Mouse (Mus musculus) adipocyte (in vitro differentiated cells): ENCODE data around the gene Slc26a10.
"Not testable (repeated sequence)": the region's sequence is repeated elsewhere in the genome, so short reads cannot be mapped to it uniquely, and the experiment has no call there.

Experiments
- DNase-seq: peaks from one replicate; pipeline ENCODE4 v3.0.0-alpha.2; 2016; ENCODE audit warnings: low spot score

The Slc26a10 gene

GRCm38 (mm10) chr10:127198492-127198891, 18.0 kb upstream of the Slc26a10 start:
- no peak for DNase-seq

- no peak for DNase-seq
These were observed 17.2 kb upstream of the Slc26a10 start for GRCm38 (mm10) chr10:127197505-127198110.

DNA sequence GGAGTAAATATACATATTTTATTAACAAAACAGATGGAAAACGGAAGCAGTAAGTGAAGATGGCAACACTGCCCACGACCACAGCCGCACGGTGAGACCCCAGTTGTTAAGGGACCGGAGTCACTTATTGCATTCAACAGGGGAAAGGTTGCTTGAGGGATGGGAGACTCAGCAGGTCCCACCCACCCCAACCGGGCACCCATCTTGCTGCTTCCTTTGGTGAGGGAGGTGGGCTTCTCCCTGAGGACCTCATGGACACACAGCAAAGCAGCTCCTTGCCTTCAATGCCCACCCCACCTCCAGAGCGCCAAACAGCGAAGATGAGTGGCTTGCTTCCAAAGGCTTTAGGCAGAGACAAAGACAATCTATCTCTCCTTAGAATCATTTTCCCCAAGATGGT, 16.7 kb upstream of the Slc26a10 start:
- no peak for DNase-seq

- DNase-seq: peak; percentile 83
These were observed 15.9 kb upstream of the Slc26a10 start for GRCm38 (mm10) chr10:127196392-127196791.

DNA sequence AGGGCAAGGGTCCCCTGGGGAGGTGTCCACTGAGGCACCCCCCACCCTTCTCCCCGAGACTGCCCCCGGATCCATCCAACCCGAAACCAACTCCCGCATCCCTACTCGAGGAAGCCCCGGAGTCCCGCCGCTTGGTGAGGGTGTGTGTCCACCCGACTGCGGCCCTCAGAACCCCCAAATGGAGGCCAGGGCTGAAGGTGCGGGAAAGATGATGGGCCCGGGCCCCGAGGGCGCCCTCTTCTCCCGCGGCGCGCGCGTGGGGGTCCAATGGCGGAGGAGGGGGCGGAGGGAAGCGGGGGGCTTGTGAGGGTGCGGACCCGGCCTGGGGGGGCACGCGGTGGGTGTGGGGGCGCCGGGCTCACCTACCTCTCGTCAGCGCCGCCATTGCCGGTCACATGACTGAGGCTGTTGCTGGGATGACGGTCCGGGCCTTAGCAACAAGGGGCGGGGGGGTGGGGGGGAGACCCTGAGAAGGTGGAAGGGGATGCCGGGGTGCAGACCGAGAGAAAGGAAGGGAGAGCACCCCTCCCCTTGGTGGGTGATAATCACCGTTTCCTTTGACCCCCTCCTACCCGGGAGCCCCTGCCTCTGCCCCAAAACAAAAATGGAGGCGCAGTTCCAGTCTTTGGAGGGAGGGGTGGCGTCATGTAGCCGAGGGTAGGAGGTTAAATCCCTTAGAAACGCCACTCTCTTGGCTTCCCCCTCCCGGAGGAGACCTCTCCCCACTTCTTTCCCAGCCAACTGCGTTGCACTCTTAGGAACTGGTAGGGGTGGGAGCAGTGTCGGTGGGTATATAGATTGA, 15.1 kb upstream of the Slc26a10 start, which contains the start of gene Dtx3:
Gene Dtx3, minus strand, starts transcription at position 401 of the 802 bp plus-strand sequence.
- peak; percentile 37 for DNase-seq

DNA sequence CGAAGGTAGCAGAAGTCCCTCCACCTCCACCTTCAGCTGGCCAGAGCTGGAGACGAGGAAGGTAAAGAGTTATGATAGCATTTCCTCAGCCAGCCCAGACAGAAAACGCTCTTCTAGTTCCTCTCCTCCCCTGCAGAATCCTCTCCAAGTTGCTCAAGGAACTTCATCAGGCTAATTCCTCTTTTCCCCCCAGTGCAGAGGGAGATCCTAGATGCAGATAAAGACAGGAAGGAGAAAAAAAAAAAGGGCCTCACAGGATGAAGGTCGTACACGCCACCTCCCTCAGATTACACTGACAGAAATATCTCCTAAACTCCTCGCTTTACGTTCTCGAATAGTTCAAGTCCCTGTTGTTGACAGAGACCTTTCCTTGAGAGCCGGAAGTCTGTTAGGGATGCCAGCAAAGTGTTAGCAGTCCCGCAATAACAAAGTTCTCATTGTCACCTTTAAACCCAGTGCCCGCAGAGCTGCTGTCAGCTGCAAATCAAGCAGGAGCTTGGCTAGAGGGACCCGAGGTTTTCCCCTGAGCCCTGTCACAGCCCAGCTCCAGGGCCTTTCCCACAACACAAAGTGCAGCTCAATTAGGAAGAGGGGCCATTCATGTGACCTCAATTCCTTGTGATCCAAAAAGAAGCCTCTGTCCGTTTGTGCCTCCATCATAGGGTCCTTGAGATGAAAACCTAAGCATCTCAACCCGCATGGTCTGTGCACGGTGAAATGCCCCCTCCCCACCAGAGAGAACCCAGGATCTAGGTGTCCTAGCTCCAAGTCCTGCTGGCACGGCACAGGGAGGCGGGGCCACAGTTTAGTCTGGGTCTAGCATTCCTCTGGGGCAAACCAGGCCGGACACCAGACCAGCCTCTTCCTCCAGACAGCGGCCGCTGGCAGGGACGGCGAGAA, 14.2 kb upstream of the Slc26a10 start:
- peak; percentile 81 for DNase-seq

- DNase-seq: no peak
These were observed 12.6 kb upstream of the Slc26a10 start for GRCm38 (mm10) chr10:127193011-127193410.

- not testable (repeated sequence) for DNase-seq
These were observed 11.5 kb upstream of the Slc26a10 start for GRCm38 (mm10) chr10:127192057-127192328.

DNA sequence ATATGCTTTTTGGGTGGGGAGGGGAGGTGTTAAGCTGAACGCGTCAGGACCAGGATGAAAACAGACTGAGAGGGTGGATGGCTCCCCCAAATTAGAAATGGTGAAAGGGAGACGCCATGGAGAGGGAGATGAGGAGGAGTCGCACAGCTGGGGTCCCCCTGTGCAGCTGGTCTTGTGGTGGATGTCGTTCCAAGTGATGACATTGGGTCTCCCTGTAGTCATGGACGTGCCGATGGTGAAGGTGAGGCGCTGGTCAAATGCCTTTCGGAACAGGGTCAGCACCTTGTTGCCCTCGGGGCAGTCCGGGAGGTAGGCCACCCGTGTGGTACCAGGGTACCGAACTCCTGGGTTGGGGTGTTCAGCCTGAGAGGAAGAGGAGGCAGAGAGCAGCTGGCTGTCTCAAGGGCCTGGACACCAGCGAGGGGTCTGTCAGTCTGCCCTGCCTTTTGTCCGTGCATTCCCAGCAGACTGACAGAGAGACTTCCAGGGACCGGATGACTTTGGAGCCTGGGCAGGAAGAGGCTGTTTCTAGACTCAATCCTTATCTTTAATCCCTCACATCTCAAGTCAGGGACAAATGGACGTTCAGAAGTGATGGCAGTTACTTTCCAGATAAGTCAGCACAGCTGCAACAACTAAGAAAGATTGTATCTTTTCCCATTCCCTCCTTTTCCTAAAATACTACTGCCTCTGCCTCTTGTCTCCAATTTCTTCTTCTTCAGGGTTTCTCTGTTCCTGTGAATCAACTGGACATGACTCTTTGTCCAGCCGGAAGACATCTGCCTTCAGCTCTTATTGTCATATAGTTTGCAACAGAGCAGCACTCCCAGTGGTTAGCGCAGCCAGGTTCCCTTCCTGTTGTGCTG, 11.0 kb upstream of the Slc26a10 start:
- DNase-seq: no peak

DNA sequence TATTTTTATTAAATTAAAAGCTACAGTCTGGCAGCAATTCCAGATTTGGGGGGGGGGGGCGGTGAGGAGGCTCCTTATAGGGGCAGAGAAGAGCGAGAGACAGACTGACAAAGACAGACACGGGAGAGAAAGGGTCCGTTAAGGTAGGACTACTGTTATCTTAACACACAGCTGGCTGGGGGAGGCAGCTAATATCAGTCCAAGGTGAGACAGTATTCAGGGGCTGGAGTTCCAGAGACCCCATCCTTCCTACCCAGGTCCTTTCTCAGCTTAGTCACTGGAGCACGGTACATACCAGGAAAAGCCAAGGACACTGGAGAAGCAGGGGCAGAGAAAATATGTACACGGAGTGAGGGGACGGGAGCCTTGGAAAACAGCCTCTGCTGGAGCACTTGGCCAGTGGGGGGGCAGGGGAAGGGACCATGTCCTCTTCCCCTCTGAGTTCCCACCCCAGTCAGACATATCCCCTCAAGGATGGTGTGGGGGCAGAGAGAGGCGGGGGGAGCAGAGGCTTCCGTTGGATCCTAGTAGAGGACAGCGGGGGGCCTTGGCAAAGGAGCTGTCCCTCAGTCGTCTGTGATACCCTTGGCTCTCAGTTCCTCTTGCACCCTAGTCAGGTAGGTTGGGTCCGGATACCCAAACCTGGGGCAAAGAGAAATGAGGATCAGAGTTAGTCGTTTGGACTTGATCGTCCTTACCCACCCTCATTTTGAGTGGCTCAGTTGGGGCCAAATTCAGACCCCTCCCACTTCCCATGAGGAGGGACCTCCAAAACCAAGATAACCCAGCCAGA, 10.1 kb upstream of the Slc26a10 start:
- no peak for DNase-seq

DNA sequence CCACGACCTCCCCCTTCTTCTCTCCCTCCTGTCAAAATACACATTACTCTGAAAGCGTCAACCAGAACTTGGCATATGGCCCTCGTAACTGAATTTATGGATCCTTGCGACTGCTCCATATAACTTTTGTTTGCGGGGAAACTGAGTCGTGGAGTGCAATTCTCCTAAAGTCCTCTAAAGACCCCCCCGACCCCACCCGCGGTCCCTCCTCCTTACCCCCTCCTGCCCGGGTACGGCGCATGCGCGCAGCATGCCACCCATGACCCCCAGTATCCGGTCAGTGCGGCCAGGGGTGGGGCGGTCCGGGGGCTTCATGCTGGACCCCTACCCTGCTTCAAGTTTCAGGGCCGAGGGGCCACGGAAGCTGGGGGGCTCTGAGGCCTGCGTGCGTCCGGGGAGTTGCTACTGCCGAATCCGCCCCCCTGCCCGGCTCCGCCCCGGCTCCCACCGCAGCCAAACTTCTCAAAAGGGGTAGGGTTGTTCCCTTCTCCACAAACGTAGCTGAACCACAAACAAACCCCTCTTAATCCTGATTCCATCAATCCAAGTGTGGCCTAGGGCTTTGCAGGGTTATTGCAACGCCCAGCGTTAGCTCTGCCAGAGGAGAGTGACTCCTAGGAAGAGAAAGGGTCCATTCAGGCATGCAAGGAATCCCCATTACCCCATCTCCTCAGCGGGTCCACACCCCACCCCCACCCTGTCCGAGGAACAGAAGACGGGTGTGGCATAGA, 9.4 kb upstream of the Slc26a10 start, which contains the start of gene Arhgef25:
Gene Arhgef25, minus strand, starts transcription at position 433 of the 731 bp plus-strand sequence.
- peak; percentile 37 for DNase-seq

DNA sequence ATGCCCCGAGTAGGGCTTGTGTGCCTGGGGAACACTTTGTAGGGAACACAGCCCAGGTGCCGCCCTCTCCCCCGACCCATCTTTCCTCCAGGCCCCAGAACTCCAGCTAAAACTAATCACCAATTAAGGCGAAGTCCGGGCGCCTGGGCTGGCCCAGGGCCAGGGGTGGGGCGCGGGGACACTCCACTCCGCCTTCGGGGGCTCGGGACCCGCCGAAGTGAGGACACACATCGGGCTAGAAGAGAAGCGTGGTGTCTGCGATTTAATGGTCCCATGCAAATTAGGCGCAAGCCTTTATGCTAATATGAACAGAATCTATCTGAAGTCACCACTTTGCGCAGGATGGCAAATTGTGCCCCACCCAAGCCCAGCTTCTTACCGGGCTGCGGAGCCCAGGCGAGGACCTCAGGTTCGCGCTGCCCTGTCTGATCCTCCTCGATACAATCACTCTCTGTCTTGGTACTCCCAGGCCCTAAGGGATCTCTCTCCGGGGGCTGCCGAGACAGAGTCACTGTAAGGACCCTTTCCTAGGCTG, 8.7 kb upstream of the Slc26a10 start:
- peak; percentile 28 for DNase-seq

DNA sequence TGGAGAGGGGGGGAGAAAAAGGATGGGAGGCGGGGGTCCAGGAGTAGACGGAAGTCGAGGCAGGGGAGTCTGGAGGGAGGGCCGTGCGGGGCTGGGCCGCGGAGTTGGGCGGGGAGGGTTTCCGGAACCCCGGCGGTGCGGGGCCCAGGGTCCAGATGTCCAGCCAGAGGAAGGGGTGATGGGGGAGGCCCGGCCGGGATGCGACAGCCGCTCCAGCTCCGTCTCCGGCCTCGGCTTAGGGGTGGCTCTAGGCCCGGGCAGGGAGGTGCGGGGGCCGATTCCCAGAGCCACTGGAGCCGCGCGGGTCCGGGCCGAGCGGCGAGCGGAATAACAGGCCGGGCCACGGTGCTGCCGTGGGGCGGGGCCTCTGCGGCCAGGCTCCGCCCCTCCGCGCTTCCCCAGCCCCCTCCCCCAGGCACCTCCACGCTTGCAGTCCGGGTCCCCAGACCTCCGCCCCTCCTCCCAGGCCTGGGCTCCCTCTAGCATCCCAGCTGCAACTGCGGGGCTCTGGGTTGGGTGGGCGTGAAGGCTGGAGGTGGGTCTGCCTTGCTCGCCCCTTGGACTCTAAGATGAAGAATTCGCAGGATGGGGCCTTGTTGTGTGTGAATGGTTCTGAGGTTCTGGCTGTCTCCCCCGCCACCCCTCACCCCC, 8.1 kb upstream of the Slc26a10 start:
- DNase-seq: peak; percentile 63

- no peak for DNase-seq
These were observed 7.6 kb upstream of the Slc26a10 start for GRCm38 (mm10) chr10:127188079-127188453.

- no peak for DNase-seq
These were observed 7.1 kb upstream of the Slc26a10 start for GRCm38 (mm10) chr10:127187371-127188078.

GRCm38 (mm10) chr10:127186451-127186850, 6.0 kb upstream of the Slc26a10 start:
- no peak for DNase-seq

- DNase-seq: no peak
These were observed 5.1 kb upstream of the Slc26a10 start for GRCm38 (mm10) chr10:127185506-127185905.

GRCm38 (mm10) chr10:127185101-127185500, 4.7 kb upstream of the Slc26a10 start:
- DNase-seq: no peak

DNA sequence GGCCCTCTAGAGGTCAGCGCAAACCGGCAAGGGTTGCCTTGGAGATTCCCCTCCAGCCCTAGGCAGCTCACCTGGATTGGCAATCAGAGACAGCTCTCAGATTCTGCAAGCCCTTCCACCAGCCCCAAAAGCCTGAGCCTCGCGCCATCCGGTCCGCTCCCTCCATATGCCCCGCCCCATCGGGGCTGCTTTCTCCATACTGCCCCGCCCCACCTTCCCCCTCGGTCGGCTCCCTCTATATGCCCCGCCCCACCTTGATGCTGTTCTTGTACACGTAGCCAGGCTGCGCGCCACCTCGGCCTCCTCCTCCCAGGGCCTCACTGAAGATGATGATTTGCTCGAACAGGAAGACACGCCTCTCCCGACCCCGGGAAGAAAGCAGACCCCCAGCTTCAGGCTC, 3.3 kb upstream of the Slc26a10 start:
- no peak for DNase-seq
